Mouse (Mus musculus) embryonic facial prominence, embryonic 14.5 days (tissue): ENCODE results near the gene Slc37a4. TPM values are rescaled to one million over a fixed set of nuclear protein-coding genes. Genes with fewer than 3 reads are reported as not detected.
A peak's percentile ranks its signal among the peaks of the same experiment; 100 is the strongest.

Experiments used
- ATAC-seq: fragments of 200-750 bp; cut with Nextera tagmentation; 2 replicates; pipeline ENCODE4 v1.8.0; 2017; ENCODE audit warnings: low read depth, moderate number of reproducible peaks, moderate TSS enrichment
- DNase-seq: peaks from one replicate; pipeline ENCODE4 v3.0.0-alpha.2; 2015; ENCODE audit warnings: low spot score
- H3K27ac ChIP-seq: fragments of 300-500 bp; sonication (generic); replicated peaks from 2 replicates; pipeline ENCODE4 v1.5.1; 2014; ENCODE audit warnings: low read depth, mild to moderate bottlenecking, low read length, moderate library complexity
- H3K27me3 ChIP-seq: fragments of 300-500 bp; sonication (generic); replicated peaks from 2 replicates; pipeline ENCODE4 v1.6.1; 2014; ENCODE audit warnings: low read length; ENCODE audit not compliant: control insufficient read depth, insufficient read depth
- H3K36me3 ChIP-seq: fragments of 300-500 bp; sonication (generic); 2 replicates; pipeline ENCODE4 v1.6.1; 2014; ENCODE audit warnings: low read length, mixed read lengths; ENCODE audit not compliant: control insufficient read depth, insufficient read depth
- H3K4me1 ChIP-seq: fragments of 300-500 bp; sonication (generic); 2 replicates; pipeline ENCODE4 v1.6.1; 2014; ENCODE audit warnings: antibody characterized with exemption, low read length; ENCODE audit not compliant: control insufficient read depth, insufficient read depth
- H3K4me2 ChIP-seq: fragments of 300-500 bp; sonication (generic); 2 replicates; pipeline ENCODE4 v1.6.1; 2014; ENCODE audit warnings: low read depth, mild to moderate bottlenecking, low read length, moderate library complexity, mixed read lengths
- H3K4me3 ChIP-seq: fragments of 300-500 bp; sonication (generic); 2 replicates; pipeline ENCODE4 v1.5.1; 2014; ENCODE audit warnings: low read depth, mild to moderate bottlenecking, low read length
- H3K9ac ChIP-seq: fragments of 300-500 bp; sonication (generic); 2 replicates; pipeline ENCODE4 v1.6.1; 2014; ENCODE audit warnings: low read depth, mild to moderate bottlenecking, low read length, moderate library complexity, mixed read lengths
- H3K9me3 ChIP-seq: fragments of 300-500 bp; sonication (generic); 2 replicates; pipeline ENCODE4 v1.6.1; 2016; ENCODE audit warnings: low read length; ENCODE audit not compliant: control insufficient read depth
- WGBS: fragments of 180-500 bp; shearing (Covaris S2); extraction: QIAGEN DNeasy Blood & Tissue Kit; methylation state at CpG from one replicate; pipeline ENCODE4 v1.1.7; 2014; 5-methylcytosine and 5-hydroxymethylcytosine counted together
- polyA plus RNA-seq: library from polyadenylated mRNA; unstranded; fragments of >200 nt; fragmentation: Nextera tagmentation; extraction: Ambion mirVana; gene quantifications from 2 replicates; pipeline ENCODE4 v1.2.1, GENCODE M21; 2014

The Slc37a4 gene
- polyA plus RNA-seq, 1 experiment from 2014 or later, result 19.0 TPM

- H3K4me3 ChIP-seq, result peak overlapping the region; percentile 95
- H3K4me1 ChIP-seq, result peaks cover 13% of the 10 kb centered on the region
- WGBS, result 11% methylated on average over 12 of the region's 15 CpGs
- DNase-seq (peak; percentile 16), ATAC-seq (no peak)
- peaks cover 44% of the 10 kb centered on the region for H3K36me3 ChIP-seq
- H3K27me3 ChIP-seq, result no peaks in the 10 kb centered on the region
- peak overlapping the region; percentile 96 for H3K4me2 ChIP-seq
- H3K9ac ChIP-seq, result peak overlapping the region; percentile 97
- peak overlapping the region; percentile 88 for H3K27ac ChIP-seq
- no peaks in the 10 kb centered on the region for H3K9me3 ChIP-seq
These were observed 16.8 kb upstream of the Slc37a4 start for GRCm38 (mm10) chr9:44379862-44380261.

- Histone ChIP-seq H3K4me3 (no peak overlapping the region), H3K36me3 (peaks cover 91% of the 10 kb centered on the region), H3K9ac (no peak overlapping the region), H3K27ac (no peak overlapping the region), H3K27me3 (no peaks in the 10 kb centered on the region), H3K4me1 (peaks cover 10% of the 10 kb centered on the region; the same call in 1 of the 2 replicates), H3K9me3 (no peaks in the 10 kb centered on the region), H3K4me2 (no peak overlapping the region)
- 89% methylated on average over 13 of the region's 13 CpGs for WGBS
- ATAC-seq (no peak), DNase-seq (no peak)
These were observed 12.1 kb upstream of the Slc37a4 start for GRCm38 (mm10) chr9:44384596-44384995.

- no peak for ATAC-seq
- H3K4me1 ChIP-seq, result no peaks in the 10 kb centered on the region
- no peaks in the 10 kb centered on the region for H3K27me3 ChIP-seq
- H3K36me3 ChIP-seq, result peaks cover 94% of the 10 kb centered on the region
- no peaks in the 10 kb centered on the region for H3K9me3 ChIP-seq
- DNase-seq, result no peak
- H3K27ac ChIP-seq, result no peak overlapping the region
- no peak overlapping the region for H3K4me3 ChIP-seq
- H3K4me2 ChIP-seq, result no peak overlapping the region
- no peak overlapping the region for H3K9ac ChIP-seq
- 70% methylated on average over 3 of the region's 3 CpGs for WGBS
These were observed 9.4 kb upstream of the Slc37a4 start for GRCm38 (mm10) chr9:44387221-44387620.

- 65% methylated on average over 8 of the region's 8 CpGs for WGBS
- no peaks in the 10 kb centered on the region for H3K9me3 ChIP-seq
- H3K27ac ChIP-seq, result no peak overlapping the region
- no peaks in the 10 kb centered on the region for H3K4me1 ChIP-seq
- H3K4me3 ChIP-seq, result no peak overlapping the region
- no peaks in the 10 kb centered on the region for H3K27me3 ChIP-seq
- DNase-seq (no peak), ATAC-seq (no peak)
- H3K9ac ChIP-seq, result no peak overlapping the region
- H3K36me3 ChIP-seq, result peaks cover 76% of the 10 kb centered on the region
- H3K4me2 ChIP-seq, result no peak overlapping the region
These were observed 7.4 kb upstream of the Slc37a4 start for GRCm38 (mm10) chr9:44389273-44389672.

GRCm38 (mm10) chr9:44391466-44391865 is 5.2 kb upstream of the Slc37a4 start:
- no peaks in the 10 kb centered on the region for H3K4me1 ChIP-seq
- no peak overlapping the region for H3K27ac ChIP-seq
- H3K9ac ChIP-seq, result no peak overlapping the region
- peaks cover 54% of the 10 kb centered on the region for H3K36me3 ChIP-seq
- no peak overlapping the region for H3K4me3 ChIP-seq
- ATAC-seq, result no peak
- WGBS, result 36% methylated on average over 4 of the region's 4 CpGs
- H3K9me3 ChIP-seq, result no peaks in the 10 kb centered on the region
- H3K27me3 ChIP-seq, result no peaks in the 10 kb centered on the region
- peak; percentile 57 for DNase-seq
- no peak overlapping the region for H3K4me2 ChIP-seq

- Histone ChIP-seq H3K36me3 (peaks cover 34% of the 10 kb centered on the region), H3K4me1 (peaks cover 11% of the 10 kb centered on the region; the same call in 1 of the 2 replicates), H3K4me3 (peak overlapping the region; percentile 74; the same call in 1 of the 2 replicates), H3K4me2 (peak overlapping the region; percentile 96), H3K27ac (no peak overlapping the region), H3K9ac (peak overlapping the region; percentile 75; the same call in 1 of the 2 replicates), H3K27me3 (no peaks in the 10 kb centered on the region), H3K9me3 (no peaks in the 10 kb centered on the region)
- 30% methylated on average over 4 of the region's 4 CpGs for WGBS
- ATAC-seq (no peak), DNase-seq (no peak)
These were observed 1.4 kb downstream of the Slc37a4 start for GRCm38 (mm10) chr9:44398087-44398486.

- H3K9ac ChIP-seq, result peak overlapping the region; percentile 75; the same call in 1 of the 2 replicates
- H3K36me3 ChIP-seq, result peaks cover 39% of the 10 kb centered on the region
- H3K4me1 ChIP-seq, result peaks cover 11% of the 10 kb centered on the region; the same call in 1 of the 2 replicates
- 83% methylated on average over 9 of the region's 9 CpGs for WGBS
- no peaks in the 10 kb centered on the region for H3K27me3 ChIP-seq
- DNase-seq (no peak), ATAC-seq (no peak)
- no peak overlapping the region for H3K27ac ChIP-seq
- H3K4me3 ChIP-seq, result no peak overlapping the region
- H3K9me3 ChIP-seq, result no peaks in the 10 kb centered on the region
- peak overlapping the region; percentile 96; the same call in 1 of the 2 replicates for H3K4me2 ChIP-seq
These were observed 1.9 kb downstream of the Slc37a4 start for GRCm38 (mm10) chr9:44398551-44398950.

GRCm38 (mm10) chr9:44399114-44399794 is 2.6 kb downstream of the Slc37a4 start:
- Histone ChIP-seq H3K4me3 (no peak overlapping the region), H3K9ac (no peak overlapping the region), H3K4me1 (peaks cover 11% of the 10 kb centered on the region; the same call in 1 of the 2 replicates), H3K36me3 (peaks cover 46% of the 10 kb centered on the region), H3K27ac (no peak overlapping the region), H3K27me3 (no peaks in the 10 kb centered on the region), H3K9me3 (no peaks in the 10 kb centered on the region), H3K4me2 (no peak overlapping the region)
- DNase-seq, result no peak
- 78% methylated on average over 13 of the region's 13 CpGs for WGBS
- no peak for ATAC-seq

GRCm38 (mm10) chr9:44399795-44400114 is 3.1 kb downstream of the Slc37a4 start:
- Histone ChIP-seq H3K9ac (no peak overlapping the region), H3K4me2 (no peak overlapping the region), H3K27me3 (no peaks in the 10 kb centered on the region), H3K36me3 (peaks cover 51% of the 10 kb centered on the region), H3K4me3 (no peak overlapping the region), H3K9me3 (no peaks in the 10 kb centered on the region), H3K27ac (no peak overlapping the region), H3K4me1 (peaks cover 11% of the 10 kb centered on the region; the same call in 1 of the 2 replicates)
- no peak for ATAC-seq
- DNase-seq, result no peak
- WGBS, result 98% methylated on average over 6 of the region's 6 CpGs
